Mouse (Mus musculus) ovary, postnatal 10 days (tissue): ENCODE results near the gene Trappc1.
A peak's percentile ranks its signal among the peaks of the same experiment; 100 is the strongest.
"Not testable (repeated sequence)": the region's sequence is repeated elsewhere in the genome, so short reads cannot be mapped to it uniquely, and the experiment has no call there.

ENCODE experiments used
- DNase-seq: peaks from one replicate; pipeline ENCODE4 v3.0.0; 2022; ENCODE audit warnings: low spot score

Gene Trappc1

DNA sequence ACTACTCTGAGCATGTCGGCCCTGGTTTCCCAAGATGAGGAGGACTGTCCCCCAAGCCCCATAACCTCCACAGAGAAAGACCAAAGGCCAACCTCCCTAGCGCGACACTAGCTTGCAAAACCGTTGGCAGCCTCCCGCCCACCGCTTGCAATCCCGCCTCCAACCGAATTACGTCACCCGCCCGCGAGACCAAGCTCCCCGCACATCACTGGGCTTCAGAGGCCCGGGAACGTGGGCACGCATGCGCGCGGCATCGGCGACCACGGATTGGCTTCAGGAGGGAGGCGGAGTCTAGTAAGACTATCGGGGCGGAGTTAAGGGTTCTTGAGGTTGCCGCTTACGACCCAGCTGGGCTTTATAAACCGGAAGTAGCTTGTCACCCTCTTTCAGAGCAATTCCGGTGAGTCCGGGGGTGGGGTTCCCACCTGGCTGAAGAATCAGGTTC lies at the start of gene Trappc1, which contains the start of gene Cntrob:
Trappc1 (plus strand) TSS at position 314 of the 445 bp plus-strand sequence.
Cntrob (minus strand) TSS at position 109 of the 445 bp plus-strand sequence.
- peak; percentile 93 for DNase-seq

DNA sequence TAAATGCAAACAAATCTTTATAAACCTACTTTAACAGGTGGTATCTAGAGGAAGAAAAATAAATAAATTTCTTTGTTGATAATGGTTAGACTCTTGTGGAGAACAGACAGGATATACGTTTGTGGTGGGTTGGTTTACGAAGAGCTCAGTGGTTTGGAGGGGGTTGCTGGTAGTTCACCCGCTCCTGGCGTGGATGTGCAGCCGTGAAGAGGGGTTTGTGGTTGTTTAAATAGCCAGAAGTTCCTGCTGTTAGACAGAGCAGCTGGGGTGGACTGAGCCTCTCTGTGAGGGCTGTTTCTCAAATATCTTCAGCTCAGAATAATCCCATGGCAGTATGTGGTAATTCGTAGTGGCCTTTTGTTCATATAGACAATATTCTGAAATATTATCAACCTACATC lies 48.1 kb upstream of the Trappc1 start:
- no peak for DNase-seq

DNA sequence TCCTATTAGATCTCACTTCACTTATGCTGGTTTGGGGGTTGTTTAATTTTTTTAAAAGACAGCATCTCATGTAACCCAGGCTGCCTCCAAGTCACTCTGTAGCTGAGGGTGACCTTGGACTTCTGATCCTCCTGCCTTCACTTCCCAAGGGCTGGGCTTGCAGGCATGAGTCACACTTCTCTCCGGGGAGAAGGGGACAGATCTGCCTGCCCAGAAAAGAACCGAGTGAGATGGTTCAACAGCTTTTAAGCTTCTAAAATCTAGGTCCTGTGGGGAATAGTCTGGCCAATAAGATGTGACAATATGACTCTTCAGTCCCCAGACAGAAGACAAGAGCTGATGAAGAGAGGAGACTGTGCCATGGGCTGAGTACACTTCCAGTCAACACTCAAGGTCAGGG lies 47.7 kb upstream of the Trappc1 start:
- no peak for DNase-seq

DNA sequence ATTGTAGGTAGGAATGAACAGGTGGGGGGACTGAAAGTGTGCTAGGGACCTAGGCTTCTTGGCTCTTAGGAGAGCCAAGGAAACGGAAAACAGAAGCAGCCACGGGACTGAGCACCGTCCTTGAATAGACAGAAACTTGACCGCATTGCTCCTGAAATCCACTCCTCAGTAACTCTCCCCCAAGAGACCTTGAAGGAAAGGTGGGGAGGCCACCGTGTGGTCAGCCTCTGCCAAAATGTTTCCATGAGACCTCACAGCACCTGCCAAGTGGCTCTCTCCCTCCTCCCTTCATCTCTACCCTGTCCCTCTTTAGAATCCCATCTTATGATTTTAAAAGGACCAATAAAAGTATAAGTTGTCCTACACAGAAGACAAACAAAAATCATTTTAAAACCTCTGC lies 46.5 kb upstream of the Trappc1 start:
- no peak for DNase-seq

DNA sequence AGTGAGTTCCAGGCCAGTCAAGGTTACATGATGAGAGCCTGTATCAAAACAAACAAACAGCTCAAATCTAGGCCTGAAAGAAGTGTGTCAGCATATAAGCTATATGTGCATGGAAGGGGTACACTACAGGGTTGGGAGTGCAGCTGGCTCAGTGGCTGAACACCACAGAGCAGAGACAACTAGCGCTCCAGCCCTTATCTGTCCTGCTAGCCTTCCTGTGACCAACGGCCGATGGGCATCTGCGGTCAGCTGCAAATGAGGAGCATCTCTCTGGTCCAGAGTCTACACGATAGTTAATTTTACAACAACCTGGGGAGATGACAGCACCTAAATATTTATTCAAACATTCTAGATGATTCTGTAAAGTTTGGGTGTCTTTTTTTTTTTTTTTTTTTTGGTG lies 32.7 kb upstream of the Trappc1 start:
- DNase-seq, result no peak

DNA sequence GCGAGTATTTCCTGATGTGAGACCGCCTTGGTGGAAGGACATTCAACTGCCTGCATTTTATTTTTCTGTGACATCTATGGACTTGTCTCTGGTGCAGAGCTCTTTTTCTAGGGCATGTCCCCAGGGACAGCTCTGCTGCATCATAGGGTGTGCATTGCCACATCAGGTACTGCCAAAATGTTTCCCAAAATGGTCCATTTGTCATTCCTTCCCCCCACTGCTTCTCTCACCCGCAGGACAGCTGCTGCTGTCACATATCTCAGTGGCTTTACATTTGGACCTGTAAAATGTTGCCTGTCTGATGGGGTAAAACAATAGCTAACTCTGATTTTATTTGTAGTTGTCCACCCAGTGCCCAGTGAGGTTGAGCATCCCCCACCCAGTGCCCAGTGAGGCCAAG lies 28.5 kb upstream of the Trappc1 start:
- no peak for DNase-seq

DNA sequence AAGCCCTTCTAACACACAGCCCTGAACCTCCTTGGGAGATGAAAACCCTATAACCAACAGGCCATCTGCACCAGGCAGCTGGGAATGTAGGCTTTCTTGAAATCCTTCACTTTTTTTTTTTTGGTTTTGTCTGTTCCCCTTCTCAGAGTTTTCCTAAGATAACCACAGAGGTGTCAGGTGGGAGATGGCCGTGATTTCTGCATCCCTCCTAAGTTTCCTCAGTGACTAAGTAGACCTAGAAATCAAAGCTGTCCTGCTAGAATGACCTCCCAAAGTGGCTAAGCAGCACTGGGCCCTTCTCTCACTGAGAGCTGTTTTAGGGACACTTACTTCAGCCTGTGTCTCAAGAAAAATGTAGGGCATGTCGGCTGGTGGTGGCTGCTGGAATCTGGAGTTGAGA lies 26.0 kb upstream of the Trappc1 start:
- no peak for DNase-seq

DNA sequence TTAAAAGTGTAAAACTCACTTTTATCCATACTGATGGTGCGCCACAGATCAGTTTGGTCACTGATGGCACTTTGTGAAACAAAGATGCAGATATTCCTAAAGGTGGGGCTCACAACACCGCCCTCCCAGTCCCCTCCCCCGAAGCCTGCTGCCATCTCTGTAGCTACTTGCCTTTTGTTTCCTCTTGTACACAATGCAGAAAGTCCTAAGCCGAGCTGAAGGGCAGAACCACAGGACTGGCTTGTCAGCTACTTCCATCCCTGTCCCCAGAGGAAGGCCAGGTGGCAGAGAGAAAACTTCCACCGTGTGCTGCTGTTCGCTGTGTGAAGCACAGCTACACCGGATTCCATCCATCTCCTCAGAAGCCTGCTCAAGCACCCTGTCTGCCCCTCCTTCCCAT lies 25.5 kb upstream of the Trappc1 start:
- no peak for DNase-seq

DNA sequence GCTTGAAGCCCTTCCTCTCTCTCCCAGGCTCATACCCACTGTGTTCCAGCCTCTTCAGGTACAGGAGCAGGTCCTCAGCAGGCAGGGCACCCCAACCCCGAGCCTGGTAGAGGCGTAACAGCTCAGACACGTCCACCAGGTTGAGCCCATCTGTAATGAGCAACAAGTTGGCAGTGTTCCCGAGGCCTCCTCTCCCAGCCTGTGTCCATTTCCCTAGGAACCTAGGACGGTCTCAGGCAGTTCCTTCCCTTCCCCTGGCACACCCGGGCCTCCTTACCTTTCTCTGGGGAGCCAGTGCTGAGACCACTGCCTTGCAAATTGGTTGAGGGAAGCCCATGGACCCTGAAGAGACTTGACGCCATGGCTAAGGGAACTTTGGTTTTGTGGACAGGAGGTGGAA lies 21.0 kb upstream of the Trappc1 start:
- DNase-seq, result no peak

DNA sequence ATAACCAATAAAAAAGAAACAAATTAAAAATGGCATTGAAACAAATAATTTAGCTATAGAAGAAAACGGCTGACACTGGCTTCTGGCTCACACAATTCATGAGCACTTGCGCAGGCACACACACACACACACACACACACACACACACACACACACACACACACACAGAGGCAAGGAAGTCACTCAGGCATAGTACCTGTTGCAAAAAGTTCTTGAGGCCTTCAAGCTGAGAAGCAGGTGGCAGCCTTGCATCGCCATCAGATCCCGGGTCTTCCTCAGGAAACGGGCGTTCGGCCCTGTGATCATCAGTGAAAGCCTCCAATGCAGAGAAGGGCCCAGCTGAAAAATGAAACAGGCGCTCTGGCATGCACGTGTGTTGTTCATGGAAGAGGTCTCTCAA lies 18.5 kb upstream of the Trappc1 start:
- no peak for DNase-seq

DNA sequence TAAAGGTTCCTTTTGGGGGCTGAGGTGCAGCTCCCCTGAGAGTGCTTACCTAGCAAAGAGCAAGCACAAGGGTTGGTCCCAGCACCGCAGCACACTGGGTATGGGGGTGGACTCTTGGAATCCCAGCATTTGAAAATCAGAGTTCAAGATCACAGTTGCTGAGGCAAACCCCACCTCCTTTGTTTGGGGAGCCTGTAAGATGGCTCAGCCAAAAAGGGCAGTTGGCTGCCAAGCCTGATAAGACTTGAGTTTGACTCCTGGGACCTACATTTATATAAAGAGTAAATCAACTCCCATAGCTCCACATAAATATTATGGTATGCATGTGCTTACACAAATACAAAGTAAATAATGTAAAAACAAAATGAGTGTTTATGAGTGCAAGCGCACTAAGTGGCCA lies 17.7 kb upstream of the Trappc1 start:
- no peak for DNase-seq

DNA sequence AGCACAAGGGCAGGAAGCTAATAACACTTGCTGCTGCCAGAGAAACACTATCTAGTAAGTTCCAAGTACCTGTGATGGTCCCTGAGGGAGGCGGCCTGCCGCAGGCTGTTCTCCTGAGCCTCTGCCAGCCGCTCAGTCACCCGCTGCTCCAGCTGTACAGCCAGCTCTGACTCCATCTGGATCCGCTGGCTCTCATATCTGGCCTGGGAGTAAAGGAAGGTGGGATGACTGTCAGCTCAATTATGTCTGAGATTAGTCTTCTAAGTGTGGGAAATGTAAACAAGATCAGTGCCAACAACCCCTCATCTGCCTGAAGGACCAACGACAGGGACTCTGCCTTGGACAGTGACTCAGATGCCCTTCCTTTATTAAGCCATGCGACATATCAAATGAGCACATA lies 12.5 kb upstream of the Trappc1 start:
- no peak for DNase-seq

DNA sequence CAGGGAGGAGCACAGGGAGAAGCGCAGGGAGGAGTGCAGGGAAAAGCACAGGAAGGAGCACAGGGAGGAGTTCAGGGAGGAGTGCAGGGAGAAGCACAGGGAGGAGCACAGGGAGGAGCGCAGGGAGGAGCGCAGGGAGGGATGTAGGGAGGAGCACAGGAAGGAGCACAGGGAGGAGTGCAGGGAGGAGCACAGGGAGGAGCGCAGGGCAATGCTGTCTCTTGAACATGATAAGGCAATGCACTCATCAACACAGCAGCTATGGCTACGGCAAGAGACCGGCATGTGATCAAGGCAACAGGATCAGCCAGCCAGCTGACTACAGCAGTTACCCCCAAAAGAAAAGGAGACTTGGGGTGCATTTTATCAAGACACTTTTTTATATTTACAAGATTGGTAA lies 7.4 kb upstream of the Trappc1 start:
- no peak for DNase-seq

DNA sequence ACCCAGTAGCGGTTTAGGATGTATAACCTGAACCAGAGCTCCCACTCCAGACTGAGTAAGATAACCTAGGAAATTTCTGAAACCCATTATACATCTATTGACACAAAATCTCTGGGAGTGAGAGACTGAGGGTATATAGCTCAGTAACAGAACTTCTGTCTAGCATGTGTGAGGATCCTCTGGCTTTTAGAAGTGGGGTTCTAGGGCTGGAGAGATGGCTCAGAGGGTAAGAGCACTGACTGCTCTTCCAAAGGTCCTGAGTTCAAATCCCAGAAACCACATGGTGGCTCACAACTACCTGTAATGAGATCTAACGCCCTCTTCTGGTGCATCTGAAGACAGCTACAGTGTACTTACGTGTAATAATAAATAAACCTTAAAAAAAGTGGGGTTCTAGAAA lies 5.8 kb upstream of the Trappc1 start:
- DNase-seq, result not testable (repeated sequence)

DNA sequence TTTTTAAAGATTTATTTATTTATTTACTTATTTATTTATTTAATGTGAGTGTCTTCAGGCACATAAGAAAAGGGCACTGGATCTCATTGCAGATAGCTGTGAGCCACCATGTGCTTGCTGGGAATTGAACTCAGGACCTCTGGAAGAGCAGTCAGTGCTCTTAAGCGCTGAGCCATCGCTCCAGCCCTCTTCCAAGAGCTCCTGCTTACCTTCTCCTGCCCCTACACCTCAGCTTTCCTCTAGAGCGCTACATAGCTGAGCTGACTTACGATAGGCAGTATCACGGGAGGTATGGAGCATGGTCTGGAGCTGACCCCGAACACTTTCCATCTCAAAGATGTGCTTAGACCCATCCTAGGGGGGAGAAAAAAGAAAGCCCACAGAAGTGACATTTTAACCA lies 2.2 kb upstream of the Trappc1 start:
- no peak for DNase-seq

DNA sequence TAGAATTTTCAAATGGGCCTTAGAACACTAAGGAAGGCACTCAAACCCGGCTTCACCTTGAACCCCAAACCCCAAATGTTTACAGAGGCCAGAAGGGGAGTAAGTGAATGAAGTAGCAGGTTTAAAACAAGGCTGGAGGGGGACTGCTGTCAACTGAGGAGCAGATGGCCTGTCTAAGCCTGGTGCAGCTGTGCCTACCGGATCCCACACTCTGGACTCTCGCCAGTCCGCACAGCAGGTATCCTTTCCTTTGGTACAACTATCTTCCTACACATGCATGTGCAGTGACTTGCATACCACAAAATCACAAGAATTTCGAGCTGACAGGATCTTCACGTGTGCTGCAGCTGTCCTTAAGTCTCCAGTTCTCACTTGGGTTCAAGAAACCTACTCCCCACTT lies 1.8 kb upstream of the Trappc1 start:
- DNase-seq, result no peak

DNA sequence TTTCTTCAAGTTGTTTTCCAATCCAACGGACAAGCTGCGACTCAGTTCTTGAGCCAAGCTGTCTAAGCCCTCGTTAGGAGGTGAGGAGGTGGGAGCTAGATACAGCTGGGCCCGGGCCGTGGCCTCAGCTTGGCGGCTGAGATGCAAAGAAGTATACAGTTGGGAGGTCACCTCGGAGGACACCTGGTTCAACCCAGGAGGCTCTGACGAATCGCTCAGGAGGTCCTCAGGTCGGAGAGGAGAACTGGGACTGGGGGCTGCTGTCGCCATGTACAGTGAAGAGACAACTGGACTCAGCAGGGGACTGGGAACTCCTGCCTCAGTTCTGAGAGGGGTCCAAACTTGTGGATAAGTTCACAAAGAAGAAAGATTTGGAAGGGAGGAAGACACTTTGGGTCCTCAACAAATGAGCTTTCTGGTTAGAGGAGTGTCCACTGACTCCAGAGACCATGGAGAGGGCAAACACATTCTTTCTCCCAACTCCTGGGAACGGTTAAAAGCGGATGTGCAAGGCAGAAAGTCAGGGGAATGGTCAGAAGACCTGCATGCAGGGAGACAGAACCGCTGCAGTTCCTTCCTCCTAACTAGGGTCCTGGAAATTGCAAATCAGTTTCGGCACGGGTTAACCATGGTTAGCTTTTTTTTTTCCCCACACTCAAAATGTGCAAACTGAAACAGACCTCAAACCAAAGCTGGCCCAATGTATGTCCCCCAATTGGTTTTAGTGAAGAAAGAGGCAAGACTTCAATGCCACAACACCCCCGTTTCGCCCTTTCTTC lies 898 bp upstream of the Trappc1 start:
- no peak for DNase-seq

DNA sequence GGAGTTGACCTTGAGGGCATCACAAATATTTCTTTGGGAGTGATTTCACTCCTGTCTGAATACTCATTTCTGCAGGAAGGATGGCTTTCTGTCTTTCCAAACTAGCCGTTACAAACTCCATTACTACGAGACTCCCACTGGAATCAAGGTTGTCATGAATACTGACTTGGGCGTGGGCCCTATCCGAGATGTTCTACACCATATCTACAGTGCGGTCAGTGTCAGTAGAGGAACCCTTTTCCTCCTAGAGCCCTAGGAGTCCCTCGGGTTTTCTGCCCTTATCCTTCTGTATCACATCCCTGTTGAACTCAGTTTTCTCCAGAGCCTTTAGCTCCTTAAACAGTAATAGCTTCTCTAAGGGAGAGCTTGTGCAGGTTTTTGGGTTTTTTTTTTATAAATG lies 969 bp downstream of the Trappc1 start:
- DNase-seq, result no peak

DNA sequence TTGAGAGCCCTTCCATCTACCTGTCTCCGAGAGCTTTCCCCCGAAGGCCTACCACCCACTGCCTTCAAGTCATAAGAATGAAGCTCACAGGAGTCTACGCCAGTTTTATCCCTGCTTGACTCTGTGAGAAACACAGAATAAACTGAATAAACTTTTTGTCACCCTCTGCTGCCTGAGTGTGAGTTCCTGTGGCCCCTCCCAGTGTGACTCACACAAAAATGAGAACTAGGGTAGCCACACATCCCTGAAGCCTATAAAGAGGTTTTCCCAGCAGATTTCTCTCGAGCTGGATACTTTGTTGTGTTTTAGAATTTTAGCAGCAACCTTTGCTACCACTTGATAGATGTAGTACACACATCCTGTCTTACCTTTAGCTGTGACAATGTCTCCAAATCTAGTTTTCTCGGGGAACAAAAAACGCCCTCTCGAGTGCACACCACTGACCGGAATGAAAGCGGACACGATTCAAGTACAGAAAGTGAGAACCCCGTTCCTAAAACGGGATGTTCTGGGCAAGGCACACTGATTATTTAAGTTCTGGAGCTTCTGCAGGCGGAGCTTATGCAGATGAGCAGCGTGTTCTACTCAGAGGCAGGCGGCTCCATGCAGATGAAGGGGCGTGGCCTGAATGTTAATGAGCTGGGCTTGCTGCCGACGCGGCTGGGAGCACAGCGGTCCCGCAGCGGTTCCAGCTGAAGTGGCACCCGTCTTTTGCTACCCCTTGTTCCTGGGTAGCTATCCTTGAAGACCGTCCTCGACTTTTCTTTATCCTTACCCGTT lies 2.0 kb downstream of the Trappc1 start, which contains the start of gene Kcnab3:
Kcnab3 (plus strand) TSS at position 631 of the 780 bp plus-strand sequence.
- DNase-seq, result peak; percentile 49

DNA sequence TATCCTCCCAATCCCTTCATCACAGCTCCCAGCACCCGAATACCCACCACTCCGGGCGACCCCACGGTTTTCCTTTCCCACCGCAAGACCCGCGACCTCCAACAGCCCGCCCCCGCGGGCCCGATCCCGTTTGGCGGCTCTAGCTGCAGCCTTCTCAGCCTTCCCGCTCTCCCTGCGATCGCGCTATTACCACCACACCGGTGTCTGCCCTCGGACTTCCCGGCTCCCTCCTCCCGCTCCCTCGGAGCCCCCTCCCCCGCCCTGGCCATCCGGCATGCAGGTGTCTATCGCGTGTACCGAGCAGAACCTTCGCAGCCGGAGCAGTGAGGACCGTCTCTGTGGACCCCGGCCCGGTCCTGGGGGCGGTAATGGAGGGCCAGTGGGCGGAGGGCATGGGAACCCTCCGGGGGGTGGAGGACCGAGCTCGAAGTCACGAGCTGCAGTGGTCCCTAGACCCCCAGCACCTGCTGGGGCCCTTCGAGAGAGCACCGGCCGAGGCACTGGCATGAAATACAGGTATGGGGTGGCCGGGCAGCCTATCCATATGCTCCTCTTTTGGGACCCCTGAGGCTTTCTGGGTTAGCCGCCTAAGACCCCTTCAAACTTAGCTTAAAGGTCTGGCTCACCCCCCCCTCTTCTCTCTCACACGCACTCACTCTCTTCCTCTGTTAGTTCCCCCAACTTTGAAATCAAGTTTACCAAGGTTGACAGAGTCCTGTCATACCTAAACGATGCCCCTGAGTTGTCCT lies 2.8 kb downstream of the Trappc1 start:
- DNase-seq, result no peak

DNA sequence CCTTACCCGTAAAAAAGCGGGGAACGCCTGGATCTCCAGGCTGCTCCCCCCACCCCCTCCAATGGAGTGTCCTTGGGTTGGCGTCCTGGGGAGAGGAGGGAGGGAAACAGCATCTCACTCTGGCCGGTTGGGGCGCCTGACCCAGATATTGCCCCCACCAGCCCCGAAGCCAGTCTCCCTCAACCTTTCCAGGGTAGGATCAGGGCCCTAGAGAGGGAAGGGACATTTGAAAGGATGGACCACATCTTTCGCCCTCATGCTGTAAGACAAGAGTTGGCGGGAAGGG lies 3.3 kb downstream of the Trappc1 start:
- DNase-seq, result no peak

DNA sequence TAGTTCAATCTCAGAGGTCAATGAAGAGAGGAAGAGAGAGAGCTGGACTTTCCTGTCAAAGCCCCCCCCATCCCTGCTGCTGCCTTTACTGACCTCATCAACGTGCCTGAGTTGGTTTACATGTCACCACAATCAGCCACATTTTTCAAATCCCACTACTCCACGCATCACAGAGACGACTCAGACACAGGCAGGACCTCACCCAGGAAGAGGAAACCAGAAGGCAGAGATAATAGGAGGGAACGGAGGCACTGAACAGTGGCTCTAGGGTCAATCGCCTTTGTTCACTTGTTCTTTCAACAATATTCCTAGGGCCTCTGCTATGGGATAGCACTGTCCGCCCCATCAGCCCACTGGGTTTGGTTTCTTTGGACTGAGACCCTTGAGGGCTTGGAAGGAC lies 3.9 kb downstream of the Trappc1 start:
- no peak for DNase-seq

DNA sequence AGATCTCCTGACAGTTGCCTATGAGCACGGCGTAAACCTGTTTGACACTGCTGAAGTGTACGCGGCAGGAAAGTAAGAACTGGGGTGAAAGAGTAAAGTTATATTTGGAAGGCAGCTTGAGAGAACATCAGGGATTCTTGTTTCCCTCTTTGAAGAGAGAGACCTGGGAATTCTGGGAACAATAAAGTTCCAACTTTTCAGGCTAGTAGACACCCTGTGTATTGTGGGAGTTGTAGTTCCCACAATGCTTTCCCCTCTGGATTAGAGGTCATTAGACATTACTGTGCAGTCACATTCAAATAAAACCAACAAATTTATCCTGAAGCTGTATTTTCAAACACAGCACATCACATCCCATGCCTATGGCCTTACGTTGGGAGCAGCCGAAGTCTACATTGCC lies 4.7 kb downstream of the Trappc1 start:
- DNase-seq, result no peak
